Mouse (Mus musculus) heart, embryonic 14.5 days (tissue): ENCODE results near the gene Rab4a. TPM values are rescaled to one million over a fixed set of nuclear protein-coding genes. Genes with fewer than 3 reads are reported as not detected.

Experiments used
- ATAC-seq: fragments of 200-750 bp; cut with Nextera tagmentation; 2 replicates; pipeline ENCODE4 v1.8.0; 2017; ENCODE audit warnings: low read depth, moderate TSS enrichment; ENCODE audit not compliant: insufficient number of reproducible peaks, insufficient read depth, low FRiP score
- H3K27ac ChIP-seq, 2 experiments: fragments of 200-500 bp in 1 of 2; fragments of 300-500 bp in 1 of 2; sonication (generic) in 1 of 2; replicated peaks in 1 of 2; 2 replicates each; pipeline ENCODE4 v1.5.1; 2012 to 2014; ENCODE audit warnings: low read depth in 2 of 2, low read length in 2 of 2, control low read depth in 1 of 2, mild to moderate bottlenecking in 1 of 2, mixed read lengths in 1 of 2; ENCODE audit not compliant: control insufficient read depth in 1 of 2, insufficient read depth in 1 of 2
- H3K27me3 ChIP-seq: fragments of 300-500 bp; sonication (generic); 2 replicates; pipeline ENCODE4 v1.6.1; 2014; ENCODE audit warnings: mild to moderate bottlenecking, low read length, control low read depth; ENCODE audit not compliant: control insufficient read depth, insufficient read depth
- H3K36me3 ChIP-seq: fragments of 300-500 bp; sonication (generic); 2 replicates; pipeline ENCODE4 v1.6.1; 2014; ENCODE audit warnings: mild to moderate bottlenecking, control low read depth, low read length, mixed read lengths; ENCODE audit not compliant: control insufficient read depth, insufficient read depth
- H3K4me1 ChIP-seq, 2 experiments: fragments of 200-500 bp in 1 of 2; fragments of 300-500 bp in 1 of 2; sonication (generic) in 1 of 2; 2 replicates each; pipeline ENCODE4 v1.6.1; 2012 to 2014; ENCODE audit warnings: low read length in 2 of 2, control low read depth in 1 of 2, mixed read lengths in 1 of 2; ENCODE audit not compliant: control insufficient read depth in 2 of 2, insufficient read depth in 2 of 2
- H3K4me2 ChIP-seq: fragments of 300-500 bp; sonication (generic); 2 replicates; pipeline ENCODE4 v1.6.1; 2014; ENCODE audit warnings: mild to moderate bottlenecking, low read length
- H3K4me3 ChIP-seq, 2 experiments: fragments of 200-500 bp in 1 of 2; fragments of 300-500 bp in 1 of 2; sonication (generic) in 1 of 2; 2 replicates each; pipeline ENCODE4 v1.5.1; 2012 to 2014; ENCODE audit warnings: low read length in 2 of 2, mild to moderate bottlenecking in 2 of 2, control low read depth in 1 of 2, low read depth in 1 of 2, moderate library complexity in 1 of 2; ENCODE audit not compliant: control insufficient read depth in 1 of 2, insufficient read depth in 1 of 2
- H3K9ac ChIP-seq: fragments of 300-500 bp; sonication (generic); 2 replicates; pipeline ENCODE4 v1.6.1; 2014; ENCODE audit warnings: mild to moderate bottlenecking, low read length
- H3K9me3 ChIP-seq: fragments of 300-500 bp; sonication (generic); 2 replicates; pipeline ENCODE4 v1.6.1; 2016; ENCODE audit warnings: low read length, control low read depth; ENCODE audit not compliant: control insufficient read depth
- WGBS: fragments of 180-500 bp; shearing (Covaris S2); extraction: QIAGEN DNeasy Blood & Tissue Kit; methylation state at CpG from one replicate; pipeline ENCODE4 v1.1.7; 2014; 5-methylcytosine and 5-hydroxymethylcytosine counted together
- polyA plus RNA-seq: library from polyadenylated mRNA; unstranded; fragments of >200 nt; fragmentation: Nextera tagmentation; extraction: Ambion mirVana; gene quantifications from 2 replicates; pipeline ENCODE4 v1.2.1, GENCODE M21; 2014

The Rab4a gene
- polyA plus RNA-seq, 1 experiment from 2014 or later: 34.7 TPM

- WGBS: 77% methylated on average over 4 of the region's 4 CpGs
- no peaks in the 10 kb centered on the region for H3K27me3 ChIP-seq
- H3K27ac ChIP-seq: no peak overlapping the region
- no peaks in the 10 kb centered on the region for H3K4me1 ChIP-seq
- ATAC-seq: no peak
- H3K9me3 ChIP-seq: no peaks in the 10 kb centered on the region
- no peak overlapping the region for H3K4me3 ChIP-seq
- no peaks in the 10 kb centered on the region for H3K36me3 ChIP-seq
- no peak overlapping the region for H3K9ac ChIP-seq
- H3K4me2 ChIP-seq: no peak overlapping the region
These were observed 43.6 kb downstream of the Rab4a start for GRCm38 (mm10) chr8:123849352-123849751.

- no peak overlapping the region for H3K4me3 ChIP-seq
- H3K4me2 ChIP-seq: no peak overlapping the region
- no peaks in the 10 kb centered on the region for H3K4me1 ChIP-seq
- H3K27me3 ChIP-seq: no peaks in the 10 kb centered on the region
- no peak for ATAC-seq
- 72% methylated on average over 5 of the region's 5 CpGs for WGBS
- H3K9me3 ChIP-seq: 0 out of 2 replicates have a peak, but pooled peaks cover 4% of the 10 kb centered on the region
- H3K27ac ChIP-seq: no peak overlapping the region
- no peaks in the 10 kb centered on the region for H3K36me3 ChIP-seq
- no peak overlapping the region for H3K9ac ChIP-seq
These were observed 45.8 kb downstream of the Rab4a start for GRCm38 (mm10) chr8:123851590-123851989.

- no peak overlapping the region for H3K4me2 ChIP-seq
- peaks cover 0 to 6% of the 10 kb centered on the region in 2 experiments; a peak in 2 of 4 replicates for H3K4me1 ChIP-seq
- 63% methylated on average over 1 of the region's 1 CpGs for WGBS
- no peak overlapping the region for H3K4me3 ChIP-seq
- no peak overlapping the region for H3K27ac ChIP-seq
- H3K27me3 ChIP-seq: no peaks in the 10 kb centered on the region
- 0 out of 2 replicates have a peak, but pooled peaks cover 4% of the 10 kb centered on the region for H3K9me3 ChIP-seq
- no peaks in the 10 kb centered on the region for H3K36me3 ChIP-seq
- no peak overlapping the region for H3K9ac ChIP-seq
- ATAC-seq: no peak
These were observed 48.5 kb downstream of the Rab4a start for GRCm38 (mm10) chr8:123854252-123854651.

- H3K4me2 ChIP-seq: no peak overlapping the region
- no peak for ATAC-seq
- H3K9me3 ChIP-seq: 0 out of 2 replicates have a peak, but pooled peaks cover 4% of the 10 kb centered on the region
- no peak overlapping the region for H3K4me3 ChIP-seq
- no peaks in the 10 kb centered on the region for H3K27me3 ChIP-seq
- no peak overlapping the region for H3K9ac ChIP-seq
- H3K4me1 ChIP-seq: peaks cover 0 to 6% of the 10 kb centered on the region in 2 experiments; a peak in 2 of 4 replicates
- H3K36me3 ChIP-seq: no peaks in the 10 kb centered on the region
- H3K27ac ChIP-seq: no peak overlapping the region
- 84% methylated on average over 9 of the region's 9 CpGs for WGBS
These were observed 49.1 kb downstream of the Rab4a start for GRCm38 (mm10) chr8:123854733-123855475.

- Histone ChIP-seq H3K9me3 (0 out of 2 replicates have a peak, but pooled peaks cover 4% of the 10 kb centered on the region), H3K9ac (no peak overlapping the region), H3K4me3 (no peak overlapping the region), H3K27ac (no peak overlapping the region), H3K27me3 (peaks cover 8% of the 10 kb centered on the region), H3K4me2 (no peak overlapping the region), H3K36me3 (no peaks in the 10 kb centered on the region), H3K4me1 (peaks cover 0 to 6% of the 10 kb centered on the region in 2 experiments; a peak in 2 of 4 replicates)
- ATAC-seq: no peak
- WGBS: 79% methylated on average over 3 of the region's 3 CpGs
These were observed 51.6 kb downstream of the Rab4a start for GRCm38 (mm10) chr8:123857361-123857760.

GRCm38 (mm10) chr8:123858574-123858940 is 52.8 kb downstream of the Rab4a start:
- Histone ChIP-seq H3K9ac (peak overlapping the region; percentile 75), H3K36me3 (no peaks in the 10 kb centered on the region), H3K4me1 (peaks cover 0 to 6% of the 10 kb centered on the region in 2 experiments; a peak in 2 of 4 replicates), H3K4me2 (peak overlapping the region; percentile 97), H3K27me3 (peaks cover 8% of the 10 kb centered on the region), H3K9me3 (0 out of 2 replicates have a peak, but pooled peaks cover 4% of the 10 kb centered on the region), H3K27ac (no peak overlapping the region), H3K4me3 (peak overlapping the region; percentile 63 to 95)
- under 1% methylated on average over 17 of the region's 17 CpGs for WGBS
- peak; percentile 15; the same call in 1 of the 2 replicates for ATAC-seq

GRCm38 (mm10) chr8:123858941-123859647 is 53.3 kb downstream of the Rab4a start:
- peak; percentile 95 for ATAC-seq
- H3K27me3 ChIP-seq: peaks cover 8% of the 10 kb centered on the region
- H3K9me3 ChIP-seq: 0 out of 2 replicates have a peak, but pooled peaks cover 4% of the 10 kb centered on the region
- peak overlapping the region; percentile 18 to 35; a peak in 2 of 4 replicates for H3K27ac ChIP-seq
- under 1% methylated on average over 70 of the region's 79 CpGs for WGBS
- H3K4me2 ChIP-seq: peak overlapping the region; percentile 97
- H3K4me1 ChIP-seq: peaks cover 0 to 6% of the 10 kb centered on the region in 2 experiments; a peak in 3 of 4 replicates
- no peaks in the 10 kb centered on the region for H3K36me3 ChIP-seq
- peak overlapping the region; percentile 63 to 95 for H3K4me3 ChIP-seq
- H3K9ac ChIP-seq: peak overlapping the region; percentile 75
